Mouse (Mus musculus): ENCODE measurements at regions not wholly inside any gene's neighbourhood (a gene's known extent, or its start where the extent isn't known, plus 50 kb on each side); places are given as distances from the start of the nearest gene placed in this dataset.

DNA sequence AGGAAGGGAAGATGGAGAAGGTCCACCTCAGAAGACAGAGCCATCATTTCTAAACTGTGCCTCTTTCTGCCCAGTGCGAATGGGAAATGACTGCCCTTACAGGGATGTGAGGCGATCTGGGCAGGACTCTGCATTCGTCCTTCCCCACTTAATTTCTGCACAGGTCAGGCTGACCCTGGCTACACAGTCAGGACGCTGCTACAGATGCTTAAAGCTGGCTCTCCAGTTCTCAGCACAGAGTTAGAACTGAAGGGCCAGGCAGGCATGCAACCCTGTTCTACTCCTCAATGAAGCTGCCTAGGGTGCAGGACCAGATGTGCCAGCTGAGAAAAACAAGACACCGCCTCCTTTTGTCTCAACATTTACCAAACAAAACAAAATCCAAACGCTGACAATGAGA lies 132.1 kb downstream of the Cand1 start:
- TF ChIP-seq CTCF (IDR thresholded peaks at IDR 0.05; ENCODE audit: control insufficient read depth, insufficient read depth, insufficient read length) (no peak), MAX (IDR thresholded peaks at IDR 0.05) (no peak), CEBPB (IDR thresholded peaks at IDR 0.05; ENCODE audit: low read depth) (no peak), USF1 (IDR thresholded peaks at IDR 0.05; ENCODE audit: low read depth) (no peak), MYOD1 (IDR thresholded peaks at IDR 0.05; ENCODE audit: control insufficient read depth, insufficient read length, low read depth) (no peak), MYOG (IDR thresholded peaks at IDR 0.05; ENCODE audit: control insufficient read depth, extremely low read depth, insufficient read length) (no peak)

Measured in C2C12 (cell line).